ENCODE assay signal across 16 mouse cellular contexts in genomic region chr17:14257799-14258520, GRCm38 (mm10). TPM values are rescaled to one million over a fixed set of nuclear protein-coding genes. Genes with fewer than 3 reads are reported as not detected.
"Had no signal": no experiment of that assay in that cellular context is flagged by ENCODE, and none has a peak within 500 bp of the region (broad histone marks: within the 10 kb centered on the region; RNA-seq: fewer than 3 reads in every experiment).

No protein-coding gene starts in this region.

- ATAC-seq: midbrain, embryonic 16.5 days had no signal

- H3K9ac ChIP-seq: limb, embryonic 12.5 days; lung, embryonic 15.5 days; midbrain, embryonic 12.5 days had no signal

- H3K27ac ChIP-seq: kidney, postnatal 0 days; layer of hippocampus, adult 2 months; limb, embryonic 12.5 days; lung, embryonic 15.5 days; macrophage; midbrain, embryonic 12.5 days had no signal

- H3K27me3 ChIP-seq: limb, embryonic 12.5 days; lung, embryonic 15.5 days; midbrain, embryonic 12.5 days had no signal

- H3K9me3 ChIP-seq: limb, embryonic 12.5 days; lung, embryonic 15.5 days; midbrain, embryonic 12.5 days had no signal

- H3K36me3 ChIP-seq: limb, embryonic 12.5 days; lung, embryonic 15.5 days; midbrain, embryonic 12.5 days had no signal

- H3K4me1 ChIP-seq: limb, embryonic 12.5 days; midbrain, embryonic 12.5 days had no signal

- DNase-seq: kidney, adult 11 months; kidney, adult 9 months; kidney, postnatal 4 days; lung, postnatal 14 days; right cerebral cortex, adult 18-20 months; right cerebral cortex, postnatal 25 days; thymus, adult 2 months; thymus, postnatal 36 days had no signal

- H3K4me3 ChIP-seq: layer of hippocampus, adult 2 months; limb, embryonic 12.5 days; lung, embryonic 15.5 days; midbrain, embryonic 12.5 days had no signal

- H3K4me2 ChIP-seq: limb, embryonic 12.5 days; lung, embryonic 15.5 days; midbrain, embryonic 12.5 days had no signal

RNA-seq across cellular contexts. Expression of gene Smoc2, which starts 21.3 kb away (rescaled TPM):
- total RNA-seq: megakaryocyte-erythroid progenitor cell, adult 5-6 weeks had no signal
- polyA plus RNA-seq: macrophage had no signal

RNA-seq across cellular contexts. Expression of gene Dact2, which starts 53.9 kb away (rescaled TPM):
- total RNA-seq: megakaryocyte-erythroid progenitor cell, adult 5-6 weeks had no signal
- polyA plus RNA-seq: macrophage had no signal
